Mouse (Mus musculus): ENCODE results near the gene Gm2000. TPM values are rescaled to one million over a fixed set of nuclear protein-coding genes. Genes with fewer than 3 reads are reported as not detected.
"Not testable (repeated sequence)": the region's sequence is repeated elsewhere in the genome, so short reads cannot be mapped to it uniquely, and the experiment has no call there.

The Gm2000 gene
- total RNA-seq (2021), result 100 to 1,000 TPM; 278 to 291 TPM

- no peak for DNase-seq (ENCODE audit: low spot score in 2 of 2)
- intact Hi-C loops (cut with DNase I), result no loop called here
Measured at GRCm38 (mm10) chr1:156365740-156366139, at the start of gene Gm2000. Gene Gm2000 (plus strand): TSS chr1:156366040.

DNA sequence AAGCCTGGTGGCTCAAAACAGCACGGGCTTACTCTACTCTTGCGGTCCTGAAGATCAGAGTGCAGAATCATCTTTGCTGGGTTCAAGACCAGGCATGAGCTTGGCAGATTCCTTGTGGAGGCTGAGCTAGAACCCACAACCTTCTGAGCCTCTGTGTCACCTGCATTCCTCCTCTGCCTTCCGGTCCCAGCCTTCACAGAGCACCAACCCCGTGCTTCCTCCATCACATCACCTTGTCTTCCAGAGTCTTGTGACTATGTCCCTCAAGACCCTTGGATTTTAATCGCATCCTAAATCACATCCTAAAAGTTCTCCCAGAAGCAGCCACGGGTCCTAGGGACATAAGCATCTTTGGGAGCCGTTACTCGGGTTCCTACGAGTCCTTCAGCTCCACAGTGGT is 42.7 kb upstream of the Gm2000 start:
- intact Hi-C loops (cut with DNase I), result no loop called here
- DNase-seq (ENCODE audit: low spot score in 2 of 2), result no peak

DNA sequence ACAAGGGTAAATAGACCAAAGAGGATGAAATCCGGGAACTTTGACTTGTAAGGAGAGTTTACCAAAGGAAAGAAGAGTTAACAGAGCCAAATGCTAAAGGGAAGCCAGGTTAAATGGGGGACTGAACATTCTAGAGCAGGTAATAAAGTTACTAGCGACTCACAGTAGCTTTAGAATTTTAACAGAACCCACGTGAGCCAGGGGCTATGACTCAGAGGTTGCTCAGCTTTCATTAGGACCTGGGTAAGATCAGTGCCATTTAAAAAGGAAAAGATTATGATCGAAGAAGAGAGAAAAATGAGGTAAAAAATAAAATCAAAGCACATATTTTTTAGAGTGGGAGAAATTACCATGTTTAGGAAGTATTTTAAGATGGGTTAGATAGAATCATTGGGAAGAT is 25.0 kb upstream of the Gm2000 start:
- DNase-seq (ENCODE audit: low spot score in 2 of 2), result no peak
- intact Hi-C loops (cut with DNase I), result no loop called here

GRCm38 (mm10) chr1:156344433-156344832 is 21.4 kb upstream of the Gm2000 start:
- DNase-seq (ENCODE audit: low spot score in 2 of 2), result no peak
- intact Hi-C loops (cut with DNase I), result no loop called here

GRCm38 (mm10) chr1:156345633-156346032 is 20.2 kb upstream of the Gm2000 start:
- intact Hi-C loops (cut with DNase I), result no loop called here
- DNase-seq (ENCODE audit: low spot score in 2 of 2), result no peak

- peak in 1 of 2 experiments; percentile 3 for DNase-seq (ENCODE audit: low spot score in 2 of 2)
- intact Hi-C loops (cut with DNase I), result no loop called here
Measured at GRCm38 (mm10) chr1:156349031-156349430, 16.8 kb upstream of the Gm2000 start.

DNA sequence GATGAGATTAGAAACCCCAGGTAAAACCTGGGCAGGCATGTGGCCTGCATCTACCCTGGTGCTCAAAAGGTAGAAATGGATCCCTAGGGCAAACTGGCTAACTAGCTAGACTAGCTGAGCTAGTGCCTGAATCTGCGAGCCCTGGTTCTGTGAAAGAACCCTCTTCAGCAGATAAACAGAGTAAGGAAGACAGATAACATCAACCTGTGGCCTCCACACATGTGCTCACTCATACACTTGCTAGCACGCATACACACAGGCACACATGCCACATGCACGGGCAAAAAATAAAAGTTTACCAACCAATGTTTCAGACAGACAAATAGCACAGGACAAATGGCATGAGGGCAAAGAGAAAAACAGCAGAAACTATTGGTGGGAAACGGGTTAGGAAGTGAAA is 15.4 kb upstream of the Gm2000 start:
- DNase-seq (ENCODE audit: low spot score in 2 of 2), result no peak
- intact Hi-C loops (cut with DNase I), result no loop called here

GRCm38 (mm10) chr1:156352466-156352865 is 13.4 kb upstream of the Gm2000 start:
- no peak for DNase-seq (ENCODE audit: low spot score in 2 of 2)
- intact Hi-C loops (cut with DNase I), result no loop called here

DNA sequence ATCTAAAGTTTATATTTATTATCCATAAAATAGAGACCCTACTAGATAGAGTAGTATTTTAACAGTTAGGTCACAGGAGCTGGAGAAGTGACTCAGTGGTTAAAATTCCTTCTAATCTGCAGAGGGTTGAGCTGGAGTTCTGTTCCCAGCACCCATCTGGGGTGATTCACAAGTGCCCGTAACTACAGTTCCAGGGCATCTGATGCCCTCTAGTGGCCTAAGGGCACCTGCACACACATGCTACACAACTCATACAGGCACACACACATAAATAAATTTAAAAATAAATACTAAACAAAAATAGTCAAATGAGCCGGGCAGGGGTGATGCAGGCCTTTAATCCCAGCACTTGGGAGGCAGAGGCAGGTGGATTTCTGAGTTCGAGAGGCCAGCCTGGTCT is 15.4 kb downstream of the Gm2000 start:
- no peak for DNase-seq (ENCODE audit: low spot score in 2 of 2)
- intact Hi-C loops (cut with DNase I), result no loop called here

GRCm38 (mm10) chr1:156386232-156386631 is 20.4 kb downstream of the Gm2000 start:
- intact Hi-C loops (cut with DNase I), result no loop called here
- no peak for DNase-seq (ENCODE audit: low spot score in 2 of 2)

GRCm38 (mm10) chr1:156386880-156387279 is 21.0 kb downstream of the Gm2000 start:
- DNase-seq (ENCODE audit: low spot score in 2 of 2), result no peak
- intact Hi-C loops (cut with DNase I), result no loop called here

DNA sequence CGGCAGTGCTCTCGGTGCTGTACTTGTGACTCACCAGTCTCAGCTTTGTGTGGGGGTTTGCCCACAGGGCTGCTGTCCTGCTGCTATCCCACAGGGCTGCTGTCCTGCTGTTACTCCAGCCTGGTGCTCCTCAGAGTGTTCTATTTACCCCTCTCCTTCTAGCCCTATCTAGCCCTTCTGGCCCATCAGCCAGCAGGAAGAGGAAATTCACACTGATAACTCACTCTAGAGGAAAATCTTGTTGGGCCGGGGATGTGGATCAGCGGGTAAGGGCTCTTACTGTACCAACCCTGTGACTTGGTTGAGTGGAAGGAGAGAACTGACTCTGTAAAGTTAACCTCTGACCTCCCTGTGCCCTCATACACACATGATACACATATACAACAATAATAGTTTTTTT is 27.3 kb downstream of the Gm2000 start:
- intact Hi-C loops (cut with DNase I), result no loop called here
- DNase-seq (ENCODE audit: low spot score in 2 of 2), result no peak

- DNase-seq (ENCODE audit: low spot score in 2 of 2); intact Hi-C loops (cut with DNase I): not testable (repeated sequence)
Measured at GRCm38 (mm10) chr1:156400159-156400558, 34.3 kb downstream of the Gm2000 start.

DNA sequence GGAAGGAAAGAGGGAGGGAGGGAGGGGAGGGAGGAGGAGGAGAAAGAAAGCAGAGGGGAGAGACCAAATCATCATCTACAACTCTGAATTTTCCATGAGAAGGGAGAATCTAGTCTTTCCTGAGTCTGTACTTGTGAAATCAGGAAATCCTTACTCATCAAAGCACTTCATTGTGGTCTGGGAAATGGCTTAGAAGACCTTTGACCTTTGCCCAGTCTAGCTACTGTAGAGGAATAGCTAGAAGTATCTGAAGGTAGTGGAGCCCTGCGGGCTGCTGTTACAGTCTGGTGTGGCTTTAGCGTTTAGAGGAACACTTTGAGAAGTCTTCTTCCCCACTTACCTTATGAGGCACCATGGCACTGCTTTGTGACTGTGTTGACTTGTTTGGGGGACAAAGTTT is 36.7 kb downstream of the Gm2000 start:
- intact Hi-C loops (cut with DNase I), result no loop called here
- DNase-seq (ENCODE audit: low spot score in 2 of 2), result no peak

GRCm38 (mm10) chr1:156403251-156403650 is 37.4 kb downstream of the Gm2000 start:
- intact Hi-C loops (cut with DNase I), result no loop called here
- DNase-seq (ENCODE audit: low spot score in 2 of 2), result no peak

GRCm38 (mm10) chr1:156408004-156408403 is 42.2 kb downstream of the Gm2000 start:
- no peak for DNase-seq (ENCODE audit: low spot score in 2 of 2)
- intact Hi-C loops (cut with DNase I), result no loop called here

- intact Hi-C loops (cut with DNase I), result no loop called here
- DNase-seq (ENCODE audit: low spot score in 2 of 2), result no peak
Measured at GRCm38 (mm10) chr1:156408521-156408920, 42.7 kb downstream of the Gm2000 start.

Other genes starting within 250 kb of the Gm2000 start
- 1 to 10 TPM; 8.4 to 9.7 TPM for gene Fam163a, start 161.0 kb upstream of the Gm2000 start, total RNA-seq (2021)
- gene Tdrd5, start 62.4 kb upstream of the Gm2000 start, total RNA-seq (2021), result 1 to 10 TPM; 2.3 to 2.5 TPM
- under 1 TPM; 0.66 TPM for gene Nphs2, start 55.3 kb upstream of the Gm2000 start, total RNA-seq (2021)
- gene Axdnd1, start 55.1 kb downstream of the Gm2000 start, total RNA-seq (2021), result under 1 TPM; 0.48 to 0.64 TPM
- 10 to 100 TPM; 42.1 to 49.8 TPM for gene Soat1, start 108.3 kb downstream of the Gm2000 start, total RNA-seq (2021)
- 10 to 100 TPM; 46.8 to 46.9 TPM for gene Gm10031, start 158.0 kb downstream of the Gm2000 start, total RNA-seq (2021)
- gene Abl2, start 192.7 kb downstream of the Gm2000 start, total RNA-seq (2021), result 10 to 100 TPM; 58.9 to 67.1 TPM

Data from left cerebral cortex, postnatal 25 days (tissue).